Mouse (Mus musculus): ENCODE data around the gene Lcmt1. TPM values are rescaled to one million over a fixed set of nuclear protein-coding genes. Genes with fewer than 3 reads are reported as not detected.
A peak's percentile ranks its signal among the peaks of the same experiment; 100 is the strongest.

The Lcmt1 gene
- total RNA-seq, 2 experiments from 2014 or later, result 25.0 to 25.3 TPM

DNA sequence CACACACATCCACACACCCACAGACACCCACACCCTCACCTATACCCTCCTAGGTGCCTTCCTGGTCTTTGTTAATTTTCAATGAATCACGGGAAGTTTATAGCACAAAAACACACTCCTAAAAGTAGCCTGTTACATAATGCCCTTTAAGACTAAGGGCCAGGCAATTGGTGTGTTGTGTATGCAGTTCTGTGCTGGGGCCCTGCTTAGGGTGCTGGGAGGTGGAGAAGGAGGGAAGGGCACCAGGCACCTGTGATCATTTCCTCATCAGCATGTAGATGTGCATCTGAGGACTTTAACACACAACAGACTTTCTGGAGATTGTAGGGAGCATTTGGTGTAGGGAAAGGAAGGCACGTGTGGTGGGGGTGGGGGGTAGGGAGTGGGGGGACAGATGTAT is 79.2 kb downstream of the Lcmt1 start:
- DNase-seq, result no peak
- intact Hi-C loops (cut with DNase I), result no loop called here

DNA sequence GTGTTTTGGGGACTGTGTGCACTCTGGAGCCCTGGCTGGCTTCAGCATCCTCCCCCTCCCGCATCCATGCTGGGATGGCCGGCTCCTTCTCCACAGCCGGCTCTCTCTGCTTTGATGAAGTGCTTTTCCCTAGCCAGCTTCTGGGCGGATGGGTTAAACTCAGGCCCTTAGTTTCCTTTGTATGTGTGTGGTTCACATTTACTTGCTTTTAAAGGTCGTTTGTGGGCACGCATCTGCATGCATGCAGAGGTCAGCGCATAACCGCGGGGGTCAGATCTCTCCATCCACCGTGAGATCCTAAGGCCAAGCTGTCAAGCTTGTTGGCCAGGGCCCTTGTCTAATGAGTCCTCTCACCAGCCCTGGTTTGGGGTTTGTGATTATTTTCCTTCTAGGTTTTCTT is 80.1 kb downstream of the Lcmt1 start:
- intact Hi-C loops (cut with DNase I), result no loop called here
- no peak for DNase-seq

DNA sequence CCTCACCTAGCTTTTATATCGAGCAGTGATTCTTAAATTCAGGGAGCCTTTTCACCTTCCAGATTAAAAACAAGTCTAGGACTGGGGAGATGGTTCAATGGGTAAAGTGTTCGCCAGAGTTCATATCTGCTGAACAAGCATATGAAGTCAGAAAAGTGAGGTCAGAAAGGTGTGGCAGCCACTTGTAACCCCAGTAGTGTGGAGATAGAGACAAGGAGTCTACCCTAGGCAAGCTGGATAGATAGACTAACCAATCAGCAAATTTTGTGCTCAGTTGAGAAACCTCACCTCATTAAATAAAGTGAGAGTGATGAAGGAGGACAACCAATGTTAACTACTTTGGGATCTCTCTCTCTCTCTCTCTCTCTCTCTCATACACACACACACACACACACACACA is 80.9 kb downstream of the Lcmt1 start:
- intact Hi-C loops (cut with DNase I), result no loop called here
- DNase-seq, result no peak

DNA sequence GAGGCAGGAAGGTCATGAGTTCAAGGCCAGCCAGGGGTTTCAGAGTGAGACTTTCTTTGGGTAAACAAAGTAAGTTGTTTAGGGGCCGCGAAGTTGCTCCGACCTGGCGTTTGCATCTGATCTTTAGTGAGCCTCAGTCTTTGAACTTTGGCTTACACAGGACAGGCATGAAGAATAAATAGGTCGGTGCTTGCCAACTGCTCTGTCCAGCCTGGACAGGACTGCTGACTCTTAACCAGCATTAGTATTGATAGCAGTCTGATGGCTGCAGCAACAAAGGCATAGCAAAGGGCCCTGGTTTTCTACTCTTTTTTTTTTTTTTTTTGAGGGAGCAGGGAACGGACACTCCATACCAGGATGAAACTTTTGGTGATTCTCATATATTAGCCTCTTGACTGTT is 83.0 kb downstream of the Lcmt1 start:
- intact Hi-C loops (cut with DNase I), result no loop called here
- no peak for DNase-seq

DNA sequence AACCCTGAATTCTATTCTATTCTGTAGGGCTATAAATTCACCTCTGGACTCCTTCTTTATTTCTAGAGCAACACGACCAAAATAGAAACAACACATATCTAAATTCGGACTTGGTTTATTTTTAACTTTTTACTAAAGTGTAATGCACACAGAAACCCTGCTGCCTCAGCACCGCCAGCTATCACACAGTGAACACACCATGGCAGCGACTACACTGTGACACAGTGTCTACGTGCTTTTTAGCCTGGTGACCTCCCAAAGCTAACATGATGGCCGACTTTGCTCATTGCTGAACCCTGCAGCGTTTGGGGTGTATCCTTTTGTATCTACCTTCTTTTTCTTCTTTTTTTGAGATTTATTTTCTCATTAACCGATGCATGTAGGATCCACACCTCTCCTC is 83.5 kb downstream of the Lcmt1 start:
- no peak for DNase-seq
- intact Hi-C loops (cut with DNase I), result no loop called here

DNA sequence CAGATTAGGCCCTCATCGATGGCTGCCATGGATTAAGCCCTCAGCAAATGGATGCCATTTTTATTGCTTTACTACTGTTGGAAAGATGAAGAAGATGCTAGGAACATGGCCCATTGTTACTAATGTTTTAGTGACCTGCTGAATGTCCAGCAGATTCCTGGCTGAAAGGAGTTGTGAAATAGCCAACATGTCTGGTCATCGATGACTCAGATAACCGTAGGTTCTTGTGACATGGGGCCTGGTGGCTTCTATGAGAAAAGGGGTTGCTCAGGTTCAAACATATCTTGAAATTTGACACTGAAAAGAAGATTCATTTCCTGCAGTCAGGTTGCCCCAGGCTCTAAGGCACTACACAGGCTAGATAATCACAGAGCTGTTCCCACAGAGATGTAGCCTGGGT is 85.5 kb downstream of the Lcmt1 start:
- intact Hi-C loops (cut with DNase I), result no loop called here
- DNase-seq, result no peak

DNA sequence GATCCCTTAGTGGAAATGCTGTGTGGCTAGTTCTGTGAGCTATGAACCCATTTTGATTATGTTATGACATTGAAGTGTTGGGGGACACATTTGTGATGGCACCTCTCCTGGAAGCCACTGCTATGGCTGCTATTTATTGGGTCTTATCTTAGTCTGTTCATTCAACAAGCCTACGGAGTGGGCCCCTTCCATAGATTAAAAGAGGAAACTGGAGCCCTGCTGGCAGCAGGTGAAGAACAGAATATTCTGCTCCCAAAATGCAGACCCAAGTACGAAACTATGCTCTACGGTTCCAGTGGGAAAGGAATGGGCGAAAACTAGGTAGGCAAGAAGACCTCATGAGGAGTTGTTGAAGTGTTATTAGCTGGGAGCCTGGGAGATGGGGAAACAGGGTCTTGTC is 88.7 kb downstream of the Lcmt1 start:
- intact Hi-C loops (cut with DNase I), result no loop called here
- DNase-seq, result no peak

DNA sequence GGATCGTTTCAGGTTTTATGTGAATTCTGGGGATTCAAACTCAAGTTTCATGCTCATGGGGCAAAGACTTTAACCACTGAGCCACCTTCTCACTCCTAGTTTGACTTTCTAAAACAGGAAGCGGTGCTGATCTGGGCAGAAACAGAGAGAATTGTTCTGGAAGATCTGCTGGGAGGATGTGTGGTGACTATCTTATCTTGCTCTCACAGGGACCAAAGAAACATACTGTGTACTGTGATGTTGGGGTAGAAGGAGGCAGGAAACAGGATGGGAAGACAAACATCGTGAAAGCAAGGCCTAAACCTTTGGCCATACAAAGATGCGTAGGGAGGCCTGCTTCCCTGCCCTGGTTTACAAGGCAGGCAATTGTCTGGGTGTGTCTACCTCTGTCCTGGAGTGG is 89.7 kb downstream of the Lcmt1 start:
- DNase-seq, result no peak
- intact Hi-C loops (cut with DNase I), result no loop called here

DNA sequence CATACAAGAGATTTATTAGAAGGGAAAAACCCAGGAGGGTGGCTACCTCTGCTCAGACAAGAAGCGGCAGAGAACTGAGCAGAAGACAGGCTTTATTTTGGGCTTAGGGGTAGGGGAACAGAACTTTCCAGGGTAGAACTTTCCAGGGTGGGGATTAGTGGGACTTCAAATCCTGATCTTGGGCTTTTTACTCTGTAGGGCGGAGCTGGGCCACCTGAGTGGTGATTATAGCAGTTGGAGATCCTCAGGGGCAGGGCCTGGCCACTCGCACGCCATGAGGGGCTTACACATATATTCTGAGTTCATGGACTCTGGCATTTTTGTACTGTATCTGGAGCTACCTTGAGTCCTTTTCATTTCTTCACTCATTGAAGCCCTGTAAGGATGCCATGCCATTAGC is 91.7 kb downstream of the Lcmt1 start:
- intact Hi-C loops (cut with DNase I), result loop anchor here (10.0 kb wide), 1 partner anchor 997 kb away; no protein-coding TSS in a partner anchor
- DNase-seq, result no peak

DNA sequence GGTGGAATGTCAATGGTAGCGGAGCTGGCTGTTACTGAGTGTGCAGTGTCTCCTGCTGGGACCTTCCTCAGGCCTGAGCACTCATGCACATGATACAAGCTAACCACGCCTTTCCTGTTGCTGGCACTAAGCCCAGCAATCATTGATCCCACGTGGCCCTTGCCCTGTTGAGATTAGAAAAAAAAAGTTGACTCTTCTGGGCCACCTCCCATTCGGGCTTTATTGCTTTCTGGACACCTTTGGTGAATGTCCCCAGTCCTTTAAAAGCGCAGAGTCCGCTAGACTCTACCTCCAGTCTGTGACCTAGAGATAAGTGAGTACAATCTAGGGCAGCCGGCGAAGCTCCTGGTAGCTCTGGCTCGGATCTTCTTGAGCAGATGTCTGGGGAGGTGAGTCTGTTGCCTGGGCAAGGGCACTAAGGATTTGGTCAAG is 92.5 kb downstream of the Lcmt1 start, which contains the start of gene Aqp8:
Aqp8 (plus strand) TSS at position 222 of the 432 bp plus-strand sequence.
- intact Hi-C loops (cut with DNase I), result loop anchor here (10.0 kb wide), 1 partner anchor 997 kb away; no protein-coding TSS in a partner anchor
- DNase-seq, result peak; percentile 40 to 57

DNA sequence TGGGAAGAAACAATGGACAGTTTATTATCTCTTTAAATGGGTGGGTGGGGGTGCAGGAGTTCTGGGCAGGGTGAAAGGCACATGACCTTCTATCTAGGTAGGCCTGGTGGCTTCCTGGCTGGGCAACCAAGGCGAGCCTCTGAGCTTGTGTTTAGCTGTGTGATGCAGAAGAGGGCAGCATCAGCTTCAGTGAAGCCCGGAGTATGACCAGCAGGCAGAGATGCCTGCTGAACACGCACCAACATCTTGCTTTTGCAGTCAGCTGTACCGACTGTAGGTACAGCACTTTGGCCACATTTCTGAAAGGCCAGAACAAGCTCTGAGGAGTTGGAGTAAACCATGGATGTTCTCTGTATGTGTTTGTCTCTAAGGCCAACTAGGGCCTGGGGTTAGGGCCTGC is 94.0 kb downstream of the Lcmt1 start:
- intact Hi-C loops (cut with DNase I), result loop anchor here (10.0 kb wide), 1 partner anchor 999 kb away; no protein-coding TSS in a partner anchor
- no peak for DNase-seq

DNA sequence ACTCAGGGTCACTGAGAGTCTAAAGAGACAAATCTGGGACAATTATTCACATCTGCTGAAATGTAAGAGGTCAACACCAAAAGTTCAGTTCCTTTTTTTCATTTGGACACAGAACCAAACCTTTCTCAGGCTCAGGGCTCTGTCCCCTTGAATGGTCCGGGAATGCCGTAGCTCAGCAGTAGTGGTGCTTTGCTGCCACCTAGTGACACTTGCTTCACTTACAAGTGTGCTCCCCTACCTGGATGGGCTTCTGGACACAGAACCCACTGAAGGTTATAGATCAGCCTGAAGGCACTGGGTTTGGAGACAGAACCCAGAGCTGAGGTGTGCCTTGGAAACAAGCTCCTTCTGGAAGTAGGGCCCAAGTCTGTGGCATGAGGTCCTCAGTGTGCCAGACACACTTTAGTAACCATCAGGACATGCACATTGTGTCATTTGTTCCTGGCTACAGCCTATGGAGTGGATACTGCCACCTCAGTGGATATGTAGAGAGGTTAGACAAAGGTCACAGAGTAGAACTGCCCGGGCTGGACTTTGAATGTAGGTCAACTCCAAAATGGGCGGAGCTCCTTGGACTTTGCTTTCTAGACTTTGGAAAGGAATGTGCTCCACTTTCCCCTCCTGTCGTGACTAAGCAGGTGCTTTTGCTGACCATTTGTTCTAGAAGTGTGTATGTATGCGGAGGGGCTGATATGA is 96.3 kb downstream of the Lcmt1 start:
- intact Hi-C loops (cut with DNase I), result loop anchor here (1.0 to 10.0 kb wide), 6 partner anchors 67 to 1001 kb away; no protein-coding TSS in a partner anchor
- DNase-seq, result peak; percentile 74 to 86

DNA sequence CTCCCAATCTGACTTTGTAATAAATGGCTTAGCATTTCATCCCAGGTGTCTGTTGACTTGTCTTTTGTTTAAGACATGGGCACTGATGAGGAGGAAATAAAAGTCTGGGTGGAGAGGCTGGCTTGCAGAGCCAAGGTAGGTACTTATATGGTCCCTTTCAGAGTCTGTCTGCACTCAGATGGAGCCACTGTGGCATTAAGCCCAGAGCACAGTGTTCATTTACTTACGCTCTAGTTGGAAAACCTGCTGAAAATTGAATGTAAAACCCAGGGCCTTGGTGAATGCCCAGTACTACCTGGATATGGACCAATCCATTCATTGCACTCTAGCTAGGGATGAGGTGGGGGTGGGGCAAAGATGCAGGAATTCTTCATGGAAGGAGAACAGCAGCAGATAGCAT is 98.4 kb downstream of the Lcmt1 start:
- intact Hi-C loops (cut with DNase I), result loop anchor here (5.0 to 10.0 kb wide), 3 partner anchors 171 to 1003 kb away; no protein-coding TSS in a partner anchor
- DNase-seq, result no peak

Other genes with a start within 250 kb of the Lcmt1 start
- gene Tnrc6a, start 245.9 kb upstream of the Lcmt1 start, total RNA-seq (2021), result 10 to 100 TPM; 42.7 to 45.6 TPM
- gene Slc5a11, start 155.0 kb upstream of the Lcmt1 start, total RNA-seq (2021), result not detected
- 10 to 100 TPM; 17.6 to 25.0 TPM for gene Arhgap17, start 131 bp downstream of the Lcmt1 start, total RNA-seq (2021)
- 1 to 10 TPM in 1 of 2 experiments, under 1 TPM in 1; 0.98 to 2.0 TPM for gene Aqp8, start 92.5 kb downstream of the Lcmt1 start, total RNA-seq (2021)
- under 1 TPM; 0.32 to 0.36 TPM for gene Zkscan2, start 130.7 kb downstream of the Lcmt1 start, total RNA-seq (2021)

Data from heart, postnatal 14 days (tissue).